Mouse (Mus musculus) liver, adult 10 weeks (tissue): ENCODE data around the gene Sec23b. TPM values are rescaled to one million over a fixed set of nuclear protein-coding genes. Genes with fewer than 3 reads are reported as not detected.

Experiments used
- polyA plus RNA-seq: library from polyadenylated mRNA; stranded (reverse); fragments of 350-450 nt; fragmentation: Illumina TruSeq; extraction: RNeasy Lipid Tissue Mini Kit (QIAGEN cat#74804); gene quantifications from one replicate; pipeline ENCODE4 v1.2.3, GENCODE M21; 2014; ENCODE audit warnings: low read depth, low replicate concordance

The Sec23b gene
- polyA plus RNA-seq, result 51.8 TPM

GRCm38 (mm10) chr2:144555820-144556552 is at the start of gene Sec23b:
TSS of gene Sec23b (plus strand) at chr2:144556229.

DNA sequence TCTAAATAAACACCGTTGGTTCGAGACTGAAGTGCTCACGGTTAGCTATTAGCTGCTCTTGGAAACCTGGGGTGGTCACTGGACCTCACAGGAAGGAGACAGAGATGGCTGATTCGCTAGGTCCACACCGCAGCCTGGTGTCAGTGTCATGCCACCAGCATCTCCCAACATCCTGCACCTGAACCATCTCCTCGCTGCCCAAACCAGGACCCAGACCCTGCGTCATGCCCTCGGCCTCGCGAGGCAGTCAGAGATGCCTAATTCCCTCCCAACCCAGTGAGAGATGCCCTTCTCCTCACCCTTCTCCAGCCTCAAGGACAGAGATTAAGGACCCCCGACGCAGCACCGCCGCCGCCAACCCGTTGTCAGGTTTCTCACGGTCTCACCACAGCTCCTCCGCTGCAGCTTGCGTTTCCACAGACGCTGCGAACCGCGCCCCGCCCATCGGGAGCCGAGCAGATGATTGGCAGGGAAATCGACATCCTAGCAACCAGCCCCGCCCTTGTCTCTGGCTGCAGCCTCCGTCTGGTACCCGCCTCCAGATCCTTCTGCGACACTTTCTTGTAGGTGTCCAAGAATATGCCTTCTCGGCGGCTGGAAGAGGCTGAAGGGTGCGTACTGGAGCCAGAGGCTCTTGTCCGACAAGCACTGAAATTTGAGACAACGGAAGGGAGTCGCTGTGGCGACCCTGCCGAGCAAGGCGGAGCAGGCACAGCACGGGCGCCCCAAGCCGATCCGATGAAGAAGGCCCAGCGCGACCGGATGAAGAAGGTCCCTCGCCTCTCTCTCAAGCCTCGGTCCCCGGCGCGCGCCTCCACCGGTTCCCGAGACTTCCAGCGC is 28.8 kb upstream of the Sec23b start, which contains the start of the genes Dzank1 and Polr3f:
Gene Dzank1 (minus strand): TSS at position 434 of the 840 bp plus-strand sequence.
Gene Polr3f (plus strand): TSS at position 738 of the 840 bp plus-strand sequence.

GRCm38 (mm10) chr2:144550529-144550928 is 5.5 kb upstream of the Sec23b start, which contains the start of gene Rbbp9:
TSS of gene Rbbp9 (minus strand) at chr2:144550869.

GRCm38 (mm10) chr2:144593951-144594651 is 38.1 kb downstream of the Sec23b start, which contains the start of gene Smim26:
TSS of gene Smim26 (plus strand) at chr2:144594054.

GRCm38 (mm10) chr2:144599831-144600687 is 44.0 kb downstream of the Sec23b start, which contains the start of gene Dtd1:
TSS of gene Dtd1 (plus strand) at chr2:144599897.

Other genes starting within 250 kb of the Sec23b start
- gene Ovol2, start 224.1 kb upstream of the Sec23b start, polyA plus RNA-seq, result not detected
- 5.1 TPM for gene Kat14, start 187.2 kb upstream of the Sec23b start, polyA plus RNA-seq
- 1.8 TPM for gene Pet117, start 187.2 kb upstream of the Sec23b start, polyA plus RNA-seq
- gene Dzank1, start 28.8 kb upstream of the Sec23b start, polyA plus RNA-seq, result 0.29 TPM
- gene Polr3f, start 28.5 kb upstream of the Sec23b start, polyA plus RNA-seq, result 13.5 TPM
- 48.8 TPM for gene Rbbp9, start 5.4 kb upstream of the Sec23b start, polyA plus RNA-seq
- gene Smim26, start 37.8 kb downstream of the Sec23b start, polyA plus RNA-seq, result 21.0 TPM
- 10.1 TPM for gene Dtd1, start 43.7 kb downstream of the Sec23b start, polyA plus RNA-seq